In genomic region chr19:14588221-14589123, GRCm38 (mm10) we compare ENCODE assay signal across 9 mouse cellular contexts. TPM values are rescaled to one million over a fixed set of nuclear protein-coding genes. Genes with fewer than 3 reads are reported as not detected.
A peak's percentile ranks its signal among the peaks of the same experiment; 100 is the strongest.
DNase-seq lines count a peak whose midpoint lies in the region; ATAC-seq and TF ChIP-seq lines count a peak whose summit lies in the region.
"Had no signal": no experiment of that assay in that cellular context is flagged by ENCODE, and none has a peak within 500 bp of the region (broad histone marks: within the 10 kb centered on the region; RNA-seq: fewer than 3 reads in every experiment).

No protein-coding gene starts in this region.

- no peak overlapping the region for H3K9ac ChIP-seq in lung, embryonic 16.5 days (ENCODE audit: low read length)
- H3K9ac ChIP-seq in stomach, embryonic 14.5 days (replicated peaks; ENCODE audit: low read depth, low read length) = no peak overlapping the region
- H3K9ac ChIP-seq: heart, embryonic 12.5 days had no signal

- H3K4me3 ChIP-seq in lung, embryonic 16.5 days (ENCODE audit: low read length) = no peak overlapping the region
- H3K4me3 ChIP-seq in stomach, embryonic 14.5 days (ENCODE audit: low read depth, low read length) = no peak overlapping the region
- H3K4me3 ChIP-seq in layer of hippocampus, adult 2 months = no peak overlapping the region
- no peak overlapping the region for H3K4me3 ChIP-seq in left cerebral cortex, adult 2 months
- H3K4me3 ChIP-seq: heart, embryonic 12.5 days had no signal

- peak; percentile 75 for ATAC-seq in lung, embryonic 16.5 days (ENCODE audit: low read depth)
- 0 out of 2 replicates have a peak, but pooled peaks have one; percentile 56 for ATAC-seq in stomach, embryonic 14.5 days (ENCODE audit: insufficient number of reproducible peaks, insufficient read depth, low FRiP score, low read depth)

- no peak for DNase-seq in lung, postnatal 4 days
- peak; percentile 54 for DNase-seq in embryo, embryonic 10.5 days (ENCODE audit: low spot score)
- DNase-seq in kidney, adult 8-10 months = peak; percentile 49 to 63
- no peak for DNase-seq in ovary, postnatal 10 days (ENCODE audit: low spot score)
- DNase-seq in layer of hippocampus, adult 2 months (ENCODE audit: low spot score in 2 of 2) = no peak
- no peak for DNase-seq in left cerebral cortex, adult 2 months (ENCODE audit: extremely low spot score in 1 of 2, low spot score in 2 of 2)

- no peaks in the 10 kb centered on the region for H3K27me3 ChIP-seq in lung, embryonic 16.5 days (ENCODE audit: control insufficient read depth, insufficient read depth, low read depth, low read length)
- no peaks in the 10 kb centered on the region for H3K27me3 ChIP-seq in stomach, embryonic 14.5 days (ENCODE audit: control insufficient read depth, insufficient read depth, low read length)
- H3K27me3 ChIP-seq: heart, embryonic 12.5 days had no signal

- TF ChIP-seq CTCF in layer of hippocampus, adult 2 months (conservative IDR thresholded peaks at IDR 0.05) = no peak
- TF ChIP-seq CTCF in left cerebral cortex, adult 2 months (IDR thresholded peaks at IDR 0.05) = no peak

- intact Hi-C loops in left cerebral cortex, adult 2 months (cut with DNase I) = no loop called here

- H3K4me1 ChIP-seq in lung, embryonic 16.5 days (replicated peaks; ENCODE audit: control insufficient read depth, insufficient read depth, low read length) = peaks cover 26% of the 10 kb centered on the region
- H3K4me1 ChIP-seq in stomach, embryonic 14.5 days (ENCODE audit: control insufficient read depth, insufficient read depth, low read length) = peaks cover 20% of the 10 kb centered on the region

- H3K27ac ChIP-seq in lung, embryonic 16.5 days (ENCODE audit: low read length) = 0 out of 2 replicates have a peak overlapping the region, but pooled peaks have one; percentile 32
- H3K27ac ChIP-seq in stomach, embryonic 14.5 days (ENCODE audit: low read length) = no peak overlapping the region; the same call in 1 of the 2 replicates
- H3K27ac ChIP-seq in layer of hippocampus, adult 2 months = no peak overlapping the region
- H3K27ac ChIP-seq in left cerebral cortex, adult 2 months = no peak overlapping the region

- WGBS in lung, embryonic 16.5 days = 19% methylated on average over 3 of the region's 3 CpGs
- 15% methylated on average over 3 of the region's 3 CpGs for WGBS in stomach, embryonic 14.5 days

- no peaks in the 10 kb centered on the region for H3K9me3 ChIP-seq in lung, embryonic 16.5 days (ENCODE audit: control insufficient read depth, low read length)
- H3K9me3 ChIP-seq in stomach, embryonic 14.5 days (ENCODE audit: control insufficient read depth, low read depth, low read length) = no peaks in the 10 kb centered on the region
- H3K9me3 ChIP-seq: heart, embryonic 12.5 days had no signal

- H3K4me2 ChIP-seq in lung, embryonic 16.5 days (ENCODE audit: low read depth, low read length) = no peak overlapping the region
- H3K4me2 ChIP-seq in stomach, embryonic 14.5 days (replicated peaks; ENCODE audit: low read depth, low read length) = no peak overlapping the region
- H3K4me2 ChIP-seq: heart, embryonic 12.5 days had no signal

- 0 out of 2 replicates have a peak, but pooled peaks cover 2% of the 10 kb centered on the region for H3K36me3 ChIP-seq in lung, embryonic 16.5 days (ENCODE audit: control insufficient read depth, insufficient read depth, low read length)
- peaks cover 5% of the 10 kb centered on the region; the same call in 1 of the 2 replicates for H3K36me3 ChIP-seq in stomach, embryonic 14.5 days (ENCODE audit: control insufficient read depth, insufficient read depth, low read length)

RNA-seq across cellular contexts. Expression of gene Tle4, which starts 9.4 kb away (rescaled TPM):
- 12.0 and 12.3 TPM in 2 replicates for polyA plus RNA-seq in lung, embryonic 16.5 days (2015; fragmentation: Nextera tagmentation; extraction: Ambion mirVana)
- polyA plus RNA-seq in stomach, embryonic 14.5 days (2014; fragmentation: Nextera tagmentation; extraction: Ambion mirVana) = 17.5 and 21.1 TPM in 2 replicates
- total RNA-seq in layer of hippocampus, adult 2 months (2021) = 10 to 100 TPM; 40.9 to 41.7 TPM
- total RNA-seq in left cerebral cortex, adult 2 months (2021) = 10 to 100 TPM; 36.0 to 39.1 TPM

Comparison
In these comparisons a context has a peak if more than half of its experiments do, and no peak if none do; other contexts are left out.
1. DNase-seq: peak in embryo, embryonic 10.5 days (single experiment) and kidney, adult 8-10 months (2 of 2); none in lung, postnatal 4 days (0 of 2), ovary, postnatal 10 days (single experiment), layer of hippocampus, adult 2 months (0 of 2) and left cerebral cortex, adult 2 months (0 of 2).